Mouse (Mus musculus) stomach, postnatal 0 days (tissue): ENCODE measurements around the gene Cyba.

Source experiments
- CTCF ChIP-seq: IDR thresholded peaks from 2 replicates; pipeline ENCODE4 v1.5.1; 2016; ENCODE audit warnings: antibody characterized with exemption, low read depth, mild to moderate bottlenecking, moderate library complexity
- EP300 ChIP-seq: optimal IDR thresholded peaks from 2 replicates; pipeline ENCODE3; 2016; ENCODE audit warnings: antibody characterized with exemption

GRCm38 (mm10) chr8:122482448-122482847 lies 49.7 kb upstream of the Cyba start:
- TF ChIP-seq CTCF: no peak
- TF ChIP-seq EP300: no peak
